Mouse (Mus musculus) limb, embryonic 14.5 days (tissue): ENCODE measurements at regions not wholly inside any gene's neighbourhood (a gene's known extent, or its start where the extent isn't known, plus 50 kb on each side); places are given as distances from the start of the nearest gene placed in this dataset.

Source experiments
- ATAC-seq: fragments of 200-750 bp; cut with Nextera tagmentation; 2 replicates; pipeline ENCODE4 v1.8.0; 2017; ENCODE audit warnings: low read depth, moderate number of reproducible peaks, moderate TSS enrichment; ENCODE audit not compliant: low FRiP score
- DNase-seq: peaks from one replicate; pipeline ENCODE4 v3.0.0-alpha.2; 2015; ENCODE audit warnings: low spot score
- H3K27ac ChIP-seq: fragments of 300-500 bp; sonication (generic); replicated peaks from 2 replicates; pipeline ENCODE4 v1.5.1; 2014; ENCODE audit warnings: low read depth, mild to moderate bottlenecking, low read length, moderate library complexity, mixed read lengths
- H3K27me3 ChIP-seq: fragments of 300-500 bp; sonication (generic); 2 replicates; pipeline ENCODE4 v1.6.1; 2014; ENCODE audit warnings: low read length, mixed read lengths; ENCODE audit not compliant: control insufficient read depth, insufficient read depth
- H3K36me3 ChIP-seq: fragments of 300-500 bp; sonication (generic); 2 replicates; pipeline ENCODE4 v1.6.1; 2014; ENCODE audit warnings: mild to moderate bottlenecking, low read length, moderate library complexity, mixed read lengths; ENCODE audit not compliant: control insufficient read depth, insufficient read depth
- H3K4me1 ChIP-seq: fragments of 300-500 bp; sonication (generic); 2 replicates; pipeline ENCODE4 v1.6.1; 2014; ENCODE audit warnings: antibody characterized with exemption, low read length, mixed read lengths; ENCODE audit not compliant: control insufficient read depth, insufficient read depth
- H3K4me2 ChIP-seq: fragments of 300-500 bp; sonication (generic); replicated peaks from 2 replicates; pipeline ENCODE4 v1.6.1; 2014; ENCODE audit warnings: low read depth, mild to moderate bottlenecking, low read length, moderate library complexity; ENCODE audit not compliant: severe bottlenecking
- H3K4me3 ChIP-seq: fragments of 300-500 bp; sonication (generic); replicated peaks from 2 replicates; pipeline ENCODE4 v1.5.1; 2014; ENCODE audit warnings: low read length
- H3K9ac ChIP-seq: fragments of 300-500 bp; sonication (generic); 2 replicates; pipeline ENCODE4 v1.6.1; 2014; ENCODE audit warnings: mild to moderate bottlenecking, low read depth, low read length, moderate library complexity; ENCODE audit not compliant: severe bottlenecking
- H3K9me3 ChIP-seq: fragments of 300-500 bp; sonication (generic); 2 replicates; pipeline ENCODE4 v1.6.1; 2016; ENCODE audit warnings: low read length; ENCODE audit not compliant: control insufficient read depth
- POLR2A ChIP-seq: fragments of 200-500 bp; IDR thresholded peaks from 2 replicates; pipeline ENCODE4 v1.8.0; 2012; ENCODE audit warnings: inconsistent platforms, mild to moderate bottlenecking, moderate library complexity, borderline replicate concordance; ENCODE audit not compliant: insufficient read depth, insufficient read length; ENCODE audit errors: extremely low read depth
- WGBS: fragments of 180-500 bp; shearing (Covaris S2); extraction: QIAGEN DNeasy Blood & Tissue Kit; methylation state at CpG from one replicate; pipeline ENCODE4 v1.1.7; 2014; 5-methylcytosine and 5-hydroxymethylcytosine counted together

DNA sequence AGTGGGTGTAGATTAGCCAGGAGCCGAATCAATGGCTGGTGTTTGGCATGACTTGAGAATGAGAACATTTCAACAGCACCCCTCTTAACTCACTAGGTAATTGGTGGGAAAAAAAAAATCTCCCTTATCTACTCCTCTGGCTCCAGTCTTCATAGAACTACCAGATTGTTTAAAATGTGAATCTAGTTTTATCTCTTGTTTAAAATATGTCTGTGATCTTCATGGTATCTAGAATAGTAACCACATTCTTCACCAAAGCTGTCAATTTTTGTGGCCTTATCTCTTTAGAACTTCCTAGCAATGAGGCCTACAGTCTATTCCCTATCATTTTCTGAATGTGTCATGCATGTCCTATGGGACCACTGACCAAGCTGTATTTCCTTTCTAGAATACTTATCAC lies 134.4 kb upstream of the Atp2b1 start:
- no peak for ATAC-seq
- no peak for DNase-seq
- Histone ChIP-seq H3K27ac (no peak overlapping the region), H3K27me3 (no peaks in the 10 kb centered on the region), H3K4me3 (no peak overlapping the region), H3K4me1 (no peaks in the 10 kb centered on the region), H3K36me3 (no peaks in the 10 kb centered on the region), H3K9me3 (no peaks in the 10 kb centered on the region), H3K9ac (no peak overlapping the region), H3K4me2 (no peak overlapping the region)
- TF ChIP-seq POLR2A: no peak
- WGBS: 94% methylated on average over 1 of the region's 1 CpGs

DNA sequence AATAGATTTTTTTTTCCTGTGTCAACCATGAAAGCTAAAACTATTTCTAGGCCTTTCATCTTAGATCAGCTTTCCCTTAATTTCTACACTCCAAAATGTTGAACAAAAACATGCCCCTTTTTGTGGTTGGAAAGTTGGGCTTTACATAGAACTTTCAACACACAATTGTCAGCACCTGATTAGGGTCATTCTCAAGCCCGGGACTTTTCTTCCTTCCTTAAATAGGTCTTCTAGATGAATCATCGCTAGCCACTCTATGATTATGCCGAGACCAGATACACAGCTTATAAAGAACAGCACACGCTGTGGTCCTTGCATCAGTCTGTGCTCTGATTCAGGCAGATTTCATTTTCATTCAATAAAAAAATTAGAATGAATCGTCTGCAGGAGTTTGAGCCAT lies 133.3 kb upstream of the Atp2b1 start:
- no peaks in the 10 kb centered on the region for H3K36me3 ChIP-seq
- no peak overlapping the region for H3K4me2 ChIP-seq
- no peaks in the 10 kb centered on the region for H3K4me1 ChIP-seq
- no peaks in the 10 kb centered on the region for H3K27me3 ChIP-seq
- no peaks in the 10 kb centered on the region for H3K9me3 ChIP-seq
- H3K4me3 ChIP-seq: no peak overlapping the region
- no peak overlapping the region for H3K9ac ChIP-seq
- ATAC-seq (no peak), DNase-seq (no peak)
- no peak for TF ChIP-seq POLR2A
- H3K27ac ChIP-seq: no peak overlapping the region
- WGBS: 91% methylated on average over 5 of the region's 5 CpGs

DNA sequence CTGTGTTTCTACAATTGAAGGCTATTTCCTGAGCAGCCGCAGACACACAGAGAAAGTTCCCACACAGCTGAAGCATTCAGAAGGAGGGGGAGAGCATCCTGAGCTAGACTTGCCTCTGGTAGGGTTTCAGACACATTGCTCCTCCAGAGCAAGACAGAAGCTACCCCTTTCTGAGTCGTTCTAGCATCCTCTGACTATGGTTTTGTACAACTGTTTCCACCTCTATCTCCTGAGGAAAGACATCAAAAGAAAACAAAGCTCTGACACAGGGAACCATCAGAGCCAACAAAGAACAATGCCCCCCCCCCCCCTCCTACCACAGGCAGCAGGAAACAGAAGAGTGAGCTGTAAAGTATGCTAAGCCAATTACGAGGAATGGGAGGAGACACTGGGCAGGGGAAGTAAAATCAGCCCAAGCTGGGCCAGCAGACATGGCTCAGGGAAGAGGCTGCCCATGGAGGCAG lies 132.3 kb upstream of the Atp2b1 start:
- WGBS: 31% methylated on average over 3 of the region's 3 CpGs
- no peak for ATAC-seq

DNA sequence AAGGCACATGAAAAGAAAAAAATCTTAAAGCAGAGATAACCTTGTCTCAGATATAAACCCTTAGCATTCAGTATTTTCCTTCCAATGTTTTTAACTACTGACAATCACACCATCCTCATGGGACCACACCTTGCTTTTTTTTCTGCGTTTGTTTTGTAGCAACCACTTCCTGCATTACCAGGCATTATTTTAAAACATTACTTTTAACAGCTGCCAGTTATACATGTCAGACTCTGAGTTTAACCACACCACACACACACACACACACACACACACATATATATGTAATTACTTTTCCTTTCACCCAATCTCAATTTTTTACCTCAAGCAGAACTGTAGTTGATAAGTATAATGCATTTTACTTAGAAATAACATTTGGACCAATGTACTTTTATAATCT lies 128.8 kb upstream of the Atp2b1 start:
- Histone ChIP-seq H3K4me1 (no peaks in the 10 kb centered on the region), H3K36me3 (no peaks in the 10 kb centered on the region), H3K27me3 (no peaks in the 10 kb centered on the region), H3K9ac (no peak overlapping the region), H3K4me2 (no peak overlapping the region), H3K4me3 (no peak overlapping the region), H3K9me3 (no peaks in the 10 kb centered on the region), H3K27ac (no peak overlapping the region)
- no peak for DNase-seq
- 71% methylated on average over 1 of the region's 1 CpGs for WGBS
- no peak for ATAC-seq
- TF ChIP-seq POLR2A: no peak

More for the DNA sequence above, 132.3 kb upstream of the Atp2b1 start:
- Histone ChIP-seq H3K9me3 (no peaks in the 10 kb centered on the region), H3K9ac (no peak overlapping the region), H3K4me2 (no peak overlapping the region), H3K36me3 (no peaks in the 10 kb centered on the region), H3K4me1 (no peaks in the 10 kb centered on the region), H3K27me3 (no peaks in the 10 kb centered on the region), H3K27ac (no peak overlapping the region), H3K4me3 (no peak overlapping the region)
- no peak for TF ChIP-seq POLR2A
- no peak for DNase-seq

DNA sequence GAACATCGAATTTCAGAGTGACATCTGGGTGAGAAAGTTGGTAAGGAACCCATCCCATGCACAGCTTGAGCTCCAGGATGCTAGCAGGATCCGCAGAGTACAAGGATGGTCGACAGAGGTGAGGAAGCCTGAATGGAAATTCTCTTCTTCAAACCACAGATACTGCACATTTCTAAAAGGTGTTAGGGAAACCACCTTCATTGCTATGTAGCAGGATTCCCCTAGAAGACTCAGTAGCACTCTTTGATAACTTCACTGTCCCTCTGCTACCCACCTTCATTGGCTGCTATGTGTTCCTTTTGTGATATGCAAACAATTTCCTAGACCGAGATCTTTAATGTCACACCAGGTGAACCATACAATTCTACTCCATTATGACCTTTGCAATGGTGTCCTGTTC lies 128.1 kb upstream of the Atp2b1 start:
- Histone ChIP-seq H3K36me3 (no peaks in the 10 kb centered on the region), H3K9ac (no peak overlapping the region), H3K4me3 (no peak overlapping the region), H3K4me1 (no peaks in the 10 kb centered on the region), H3K27me3 (no peaks in the 10 kb centered on the region), H3K4me2 (no peak overlapping the region), H3K9me3 (no peaks in the 10 kb centered on the region), H3K27ac (no peak overlapping the region)
- WGBS: 76% methylated on average over 4 of the region's 4 CpGs
- TF ChIP-seq POLR2A: no peak
- DNase-seq (no peak), ATAC-seq (no peak)

DNA sequence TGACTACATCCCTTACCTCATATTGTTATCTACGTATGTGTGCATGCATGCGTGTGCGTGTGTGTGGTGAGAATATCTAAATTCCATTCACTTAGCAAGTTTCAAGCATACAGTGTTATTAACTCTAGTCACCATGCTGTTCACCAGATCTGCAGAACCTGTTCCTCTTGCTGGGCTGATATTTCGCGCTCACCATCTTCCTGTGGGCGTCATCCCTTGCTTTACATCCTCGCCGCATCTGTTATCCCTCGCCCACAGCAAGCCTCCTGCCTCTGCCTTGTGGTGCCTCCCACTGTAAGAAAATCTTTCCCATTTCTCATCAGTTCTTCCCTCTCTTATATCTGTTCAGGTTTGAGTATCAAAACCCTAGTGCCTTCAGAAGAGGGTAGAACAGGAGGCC lies 124.4 kb upstream of the Atp2b1 start:
- 87% methylated on average over 9 of the region's 9 CpGs for WGBS
- TF ChIP-seq POLR2A: no peak
- no peaks in the 10 kb centered on the region for H3K4me1 ChIP-seq
- no peaks in the 10 kb centered on the region for H3K36me3 ChIP-seq
- DNase-seq: no peak
- H3K9ac ChIP-seq: no peak overlapping the region
- H3K27me3 ChIP-seq: no peaks in the 10 kb centered on the region
- no peak overlapping the region for H3K4me3 ChIP-seq
- no peak overlapping the region for H3K27ac ChIP-seq
- no peaks in the 10 kb centered on the region for H3K9me3 ChIP-seq
- H3K4me2 ChIP-seq: no peak overlapping the region
- no peak for ATAC-seq
